In genomic region chr3:152529058-152529972, GRCm38 (mm10) we compare ENCODE assay signal across 29 mouse cellular contexts.
DNase-seq lines count a peak whose midpoint lies in the region; ATAC-seq and TF ChIP-seq lines count a peak whose summit lies in the region.
"Had no signal": no experiment of that assay in that cellular context is flagged by ENCODE, and none has a peak within 500 bp of the region (broad histone marks: within the 10 kb centered on the region; RNA-seq: fewer than 3 reads in every experiment).

No protein-coding gene starts in this region.

- peak; percentile 46; the same call in 1 of the 2 replicates for ATAC-seq in kidney, embryonic 16.5 days (ENCODE audit: low FRiP score, low TSS enrichment)
- ATAC-seq in kidney, embryonic 15.5 days (replicated peaks; ENCODE audit: low FRiP score) = no peak
- peak; percentile 88 for ATAC-seq in lung, postnatal 0 days
- ATAC-seq: CD4-positive, CD25-positive, alpha-beta regulatory T cell, adult 4 months; forebrain, embryonic 14.5 days; intestine, postnatal 0 days; midbrain, embryonic 16.5 days had no signal

- H3K4me3 ChIP-seq in kidney, embryonic 16.5 days (ENCODE audit: low read length) = no peak overlapping the region
- H3K4me3 ChIP-seq in kidney, embryonic 15.5 days (replicated peaks) = no peak overlapping the region
- no peak overlapping the region for H3K4me3 ChIP-seq in lung, postnatal 0 days (ENCODE audit: low read depth, low read length)
- H3K4me3 ChIP-seq: embryonic facial prominence, embryonic 15.5 days; heart, embryonic 12.5 days; left cerebral cortex, adult 2 months; limb, embryonic 15.5 days; midbrain, embryonic 10.5 days; myocyte; neural tube, embryonic 13.5 days had no signal

- H3K27me3 ChIP-seq in kidney, embryonic 16.5 days (ENCODE audit: insufficient read depth, low read length) = no peaks in the 10 kb centered on the region
- no peaks in the 10 kb centered on the region for H3K27me3 ChIP-seq in kidney, embryonic 15.5 days
- no peaks in the 10 kb centered on the region for H3K27me3 ChIP-seq in lung, postnatal 0 days (replicated peaks; ENCODE audit: insufficient read depth, low read length)
- H3K27me3 ChIP-seq: embryonic facial prominence, embryonic 15.5 days; limb, embryonic 15.5 days; neural tube, embryonic 13.5 days had no signal

- H3K9me3 ChIP-seq in kidney, embryonic 16.5 days (ENCODE audit: low read length) = no peaks in the 10 kb centered on the region
- no peaks in the 10 kb centered on the region for H3K9me3 ChIP-seq in kidney, embryonic 15.5 days (replicated peaks)
- H3K9me3 ChIP-seq in lung, postnatal 0 days (ENCODE audit: low read length) = no peaks in the 10 kb centered on the region
- H3K9me3 ChIP-seq: embryonic facial prominence, embryonic 15.5 days; heart, embryonic 12.5 days; limb, embryonic 15.5 days; midbrain, embryonic 10.5 days; neural tube, embryonic 13.5 days had no signal

- no peak for TF ChIP-seq EP300 in lung, postnatal 0 days (IDR thresholded peaks at IDR 0.05)

- no peak overlapping the region for H3K4me2 ChIP-seq in kidney, embryonic 16.5 days (replicated peaks; ENCODE audit: low read depth, low read length)
- H3K4me2 ChIP-seq in kidney, embryonic 15.5 days = no peak overlapping the region
- no peak overlapping the region for H3K4me2 ChIP-seq in lung, postnatal 0 days (replicated peaks; ENCODE audit: low read depth, low read length)
- H3K4me2 ChIP-seq: embryonic facial prominence, embryonic 15.5 days; heart, embryonic 12.5 days; limb, embryonic 15.5 days; neural tube, embryonic 13.5 days had no signal

- 57% methylated on average over 11 of the region's 11 CpGs for WGBS in kidney, embryonic 16.5 days
- 58% methylated on average over 11 of the region's 11 CpGs for WGBS in kidney, embryonic 15.5 days
- 36% methylated on average over 11 of the region's 11 CpGs for WGBS in lung, postnatal 0 days

- no peak for TF ChIP-seq CTCF in lung, postnatal 0 days (IDR thresholded peaks at IDR 0.05)

- H3K9ac ChIP-seq in kidney, embryonic 16.5 days (replicated peaks; ENCODE audit: low read length) = no peak overlapping the region
- H3K9ac ChIP-seq in kidney, embryonic 15.5 days = no peak overlapping the region
- H3K9ac ChIP-seq in lung, postnatal 0 days (replicated peaks; ENCODE audit: low read depth) = no peak overlapping the region
- H3K9ac ChIP-seq: embryonic facial prominence, embryonic 15.5 days; heart, embryonic 12.5 days; limb, embryonic 15.5 days; neural tube, embryonic 13.5 days had no signal

- no peak overlapping the region for H3K27ac ChIP-seq in kidney, embryonic 16.5 days (ENCODE audit: low read length)
- H3K27ac ChIP-seq in kidney, embryonic 15.5 days = no peak overlapping the region
- H3K27ac ChIP-seq in lung, postnatal 0 days (ENCODE audit: low read length) = no peak overlapping the region
- H3K27ac ChIP-seq: embryonic facial prominence, embryonic 15.5 days; left cerebral cortex, adult 2 months; limb, embryonic 15.5 days; midbrain, embryonic 10.5 days; neural tube, embryonic 13.5 days had no signal

- no peaks in the 10 kb centered on the region for H3K36me3 ChIP-seq in kidney, embryonic 16.5 days (ENCODE audit: insufficient read depth, low read length)
- H3K36me3 ChIP-seq in kidney, embryonic 15.5 days = no peaks in the 10 kb centered on the region
- no peaks in the 10 kb centered on the region for H3K36me3 ChIP-seq in lung, postnatal 0 days (ENCODE audit: insufficient read depth, low read length)
- H3K36me3 ChIP-seq: embryonic facial prominence, embryonic 15.5 days; heart, embryonic 12.5 days; limb, embryonic 15.5 days; midbrain, embryonic 10.5 days; neural tube, embryonic 13.5 days had no signal

- peak; percentile 54 for DNase-seq in lung, postnatal 0 days (ENCODE audit: low spot score)
- no peak for DNase-seq in lung, postnatal 14 days
- DNase-seq in ZHBTc4 (ENCODE audit: low read depth, low spot score) = peak; percentile 12
- no peak for DNase-seq in thymus, postnatal 36 days
- no peak for DNase-seq in adrenal gland, postnatal 36 days
- DNase-seq: adrenal gland, postnatal 10 days; cerebellum, adult 9-10 months; gastrocnemius, postnatal 14 days; heart, adult 18-20 months; heart, postnatal 10 days; kidney, postnatal 4 days; layer of hippocampus, adult 9-11 months; left cerebral cortex, postnatal 4 days; retina, postnatal 1 day; right cerebral cortex, postnatal 25 days; thymus, postnatal 25 days had no signal

- 0 out of 2 replicates have a peak, but pooled peaks cover 6% of the 10 kb centered on the region for H3K4me1 ChIP-seq in kidney, embryonic 16.5 days (ENCODE audit: insufficient read depth, low read length)
- H3K4me1 ChIP-seq in kidney, embryonic 15.5 days = no peaks in the 10 kb centered on the region
- no peaks in the 10 kb centered on the region for H3K4me1 ChIP-seq in lung, postnatal 0 days (ENCODE audit: insufficient read depth, low read depth, low read length)
- H3K4me1 ChIP-seq: embryonic facial prominence, embryonic 15.5 days; limb, embryonic 15.5 days; midbrain, embryonic 10.5 days; neural tube, embryonic 13.5 days had no signal

Comparison
In these comparisons a context has a peak if more than half of its experiments do, and no peak if none do; other contexts are left out.
1. DNase-seq: peak in lung, postnatal 0 days (single experiment) and ZHBTc4 (single experiment); none in lung, postnatal 14 days (single experiment), thymus, postnatal 36 days (0 of 2) and adrenal gland, postnatal 36 days (0 of 2).